Mouse (Mus musculus) myocyte (in vitro differentiated cells): ENCODE results near the gene Wdr59. TPM values are rescaled to one million over a fixed set of nuclear protein-coding genes. Genes with fewer than 3 reads are reported as not detected.
"Not testable (repeated sequence)": the region's sequence is repeated elsewhere in the genome, so short reads cannot be mapped to it uniquely, and the experiment has no call there.

Source experiments
- H3K27me3 ChIP-seq: one replicate; pipeline ENCODE4 v1.6.1; 2011; ENCODE audit not compliant: control insufficient read depth, insufficient read depth, insufficient read length
- H3K36me3 ChIP-seq: one replicate; pipeline ENCODE4 v1.6.1; 2011; ENCODE audit not compliant: control insufficient read depth, insufficient read depth
- H3K4me2 ChIP-seq: one replicate; pipeline ENCODE4 v1.6.1; 2011; ENCODE audit warnings: low read depth, control low read depth
- H3K4me3 ChIP-seq: one replicate; pipeline ENCODE4 v1.5.1; 2011; ENCODE audit warnings: mild to moderate bottlenecking, control low read depth, moderate library complexity
- H3K79me2 ChIP-seq: one replicate; pipeline ENCODE4 v1.6.1; 2011; ENCODE audit not compliant: control insufficient read depth, insufficient read depth
- H3ac ChIP-seq: one replicate; pipeline ENCODE4 v1.6.1; 2011; ENCODE audit not compliant: control insufficient read depth, insufficient read length
- CEBPB ChIP-seq: IDR thresholded peaks from 2 replicates; pipeline ENCODE4 v1.6.1; 2011; ENCODE audit warnings: mild to moderate bottlenecking, moderate library complexity; ENCODE audit not compliant: poor library complexity, insufficient read depth, severe bottlenecking
- E2F4 ChIP-seq: IDR thresholded peaks from one replicate; pipeline ENCODE4 v1.6.1; 2011; ENCODE audit warnings: mild to moderate bottlenecking, control low read depth, moderate library complexity; ENCODE audit not compliant: insufficient read depth
- MAX ChIP-seq: IDR thresholded peaks from one replicate; pipeline ENCODE4 v1.6.1; 2011; ENCODE audit warnings: low read depth, mild to moderate bottlenecking, control low read depth
- MYOD1 ChIP-seq, 3 experiments: IDR thresholded peaks; one replicate each; pipeline ENCODE4 v1.6.1; 2011; ENCODE audit warnings: control low read depth in 2 of 3, low read depth in 2 of 3, mild to moderate bottlenecking in 2 of 3, moderate library complexity in 1 of 3; ENCODE audit not compliant: insufficient read length in 2 of 3, control insufficient read depth in 1 of 3
- MYOG ChIP-seq, 3 experiments: IDR thresholded peaks; one replicate each; pipeline ENCODE4 v1.6.1; 2011; ENCODE audit warnings: control low read depth in 2 of 3, low read depth in 2 of 3, mild to moderate bottlenecking in 2 of 3; ENCODE audit not compliant: insufficient read length in 2 of 3, control insufficient read depth in 1 of 3, insufficient read depth in 1 of 3
- POLR2A ChIP-seq: IDR thresholded peaks from one replicate; pipeline ENCODE4 v1.6.1; 2011; ENCODE audit warnings: low read depth, mild to moderate bottlenecking, control low read depth, moderate library complexity; ENCODE audit not compliant: insufficient read length
- POLR2AphosphoS2 ChIP-seq: IDR thresholded peaks from one replicate; pipeline ENCODE4 v1.6.1; 2011; ENCODE audit warnings: low read depth, control low read depth; ENCODE audit not compliant: insufficient read length
- REST ChIP-seq: IDR thresholded peaks from one replicate; pipeline ENCODE4 v1.6.1; 2011; ENCODE audit warnings: mild to moderate bottlenecking, control low read depth, moderate library complexity; ENCODE audit not compliant: insufficient read depth, insufficient read length
- SRF ChIP-seq: IDR thresholded peaks from one replicate; pipeline ENCODE4 v1.6.1; 2011; ENCODE audit warnings: low read depth; ENCODE audit not compliant: control insufficient read depth, insufficient read length
- TCF12 ChIP-seq: IDR thresholded peaks from one replicate; pipeline ENCODE4 v1.6.1; 2011; ENCODE audit warnings: mild to moderate bottlenecking, control low read depth; ENCODE audit not compliant: poor library complexity, insufficient read depth, severe bottlenecking
- TCF3 ChIP-seq: IDR thresholded peaks from one replicate; pipeline ENCODE4 v1.6.1; 2011; ENCODE audit warnings: low read depth, control low read depth; ENCODE audit not compliant: insufficient read length
- polyA plus RNA-seq: library from polyadenylated mRNA; unstranded; fragments of >200 nt; fragmentation: generic; extraction: Trizol; gene quantifications from one replicate; pipeline ENCODE4 v1.2.1, GENCODE M21; 2012; ENCODE audit warnings: missing spikeins

Wdr59 gene
- polyA plus RNA-seq, 1 experiment = 10.2 TPM

GRCm38 (mm10) chr8:111512941-111513340 lies 9.0 kb downstream of the Wdr59 start:
- Histone ChIP-seq H3K4me3 (no peak overlapping the region), H3ac (no peak overlapping the region), H3K27me3 (no peaks in the 10 kb centered on the region), H3K4me2 (no peak overlapping the region), H3K36me3 (peaks cover 4% of the 10 kb centered on the region), H3K79me2 (peaks cover 30% of the 10 kb centered on the region)
- TF ChIP-seq MYOG (IDR thresholded peaks at IDR 0.05; ENCODE audit: control insufficient read depth in 1 of 3, insufficient read depth in 1 of 3, insufficient read length in 2 of 3, low read depth in 2 of 3) (no peak), MYOD1 (IDR thresholded peaks at IDR 0.05; ENCODE audit: control insufficient read depth in 1 of 3, insufficient read length in 2 of 3, low read depth in 2 of 3) (no peak), POLR2AphosphoS2 (no peak), TCF12 (no peak), TCF3 (no peak), E2F4 (no peak), SRF (no peak), REST (no peak), MAX (no peak)

DNA sequence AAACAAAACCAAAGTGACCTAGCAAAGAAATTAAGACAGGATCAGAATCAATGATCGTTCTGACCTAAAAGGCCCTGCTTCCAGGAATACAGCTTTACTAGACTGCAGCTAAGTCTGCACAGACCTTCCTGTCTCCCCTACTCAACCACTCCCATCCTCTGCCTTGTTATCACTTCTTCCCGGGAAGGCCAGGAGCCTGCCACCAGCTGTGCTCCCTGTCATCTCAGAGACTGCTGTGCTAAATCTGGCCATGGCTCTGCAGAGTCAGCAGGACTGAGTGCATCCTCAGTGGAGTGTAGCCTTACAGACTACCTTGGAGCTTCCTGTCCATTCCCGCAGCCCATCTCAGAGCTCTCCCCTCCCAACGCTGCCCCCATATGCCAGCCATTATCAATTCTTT lies 11.5 kb downstream of the Wdr59 start:
- Histone ChIP-seq H3K4me2 (no peak overlapping the region), H3K36me3 (peaks cover 4% of the 10 kb centered on the region), H3ac (no peak overlapping the region), H3K79me2 (peaks cover 31% of the 10 kb centered on the region), H3K27me3 (no peaks in the 10 kb centered on the region), H3K4me3 (no peak overlapping the region)
- TF ChIP-seq CEBPB (no peak), MYOD1 (IDR thresholded peaks at IDR 0.05; ENCODE audit: control insufficient read depth in 1 of 3, insufficient read length in 2 of 3, low read depth in 2 of 3) (peak; percentile 43 to 83 (median 62)), MYOG (IDR thresholded peaks at IDR 0.05; ENCODE audit: control insufficient read depth in 1 of 3, insufficient read depth in 1 of 3, insufficient read length in 2 of 3, low read depth in 2 of 3) (peak; percentile 40 to 83 (median 41))

DNA sequence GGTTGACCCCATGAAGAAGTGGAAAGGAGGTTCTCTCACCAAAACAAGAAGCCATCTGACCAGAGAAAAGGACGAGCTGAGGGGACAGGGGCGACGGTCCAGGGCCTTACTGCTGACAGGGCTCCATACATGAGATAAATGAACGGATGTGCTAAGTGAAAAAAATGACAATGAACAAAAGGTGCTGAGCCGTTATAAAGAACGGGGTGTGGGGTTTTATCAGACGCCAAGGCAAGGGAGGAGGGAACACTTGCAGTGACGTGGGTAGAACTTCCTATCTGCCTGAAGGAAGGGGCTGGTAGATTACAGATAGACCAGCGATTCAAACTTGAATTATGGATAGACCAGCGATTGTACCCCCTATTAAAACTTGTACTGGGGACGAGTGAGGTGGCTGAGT lies 12.6 kb downstream of the Wdr59 start:
- no peak overlapping the region for H3ac ChIP-seq
- no peak overlapping the region for H3K4me3 ChIP-seq
- no peak overlapping the region for H3K4me2 ChIP-seq
- peaks cover 4% of the 10 kb centered on the region for H3K36me3 ChIP-seq
- H3K27me3 ChIP-seq = no peaks in the 10 kb centered on the region
- peaks cover 26% of the 10 kb centered on the region for H3K79me2 ChIP-seq
- TF ChIP-seq CEBPB = no peak
- TF ChIP-seq POLR2A = no peak
- TF ChIP-seq MYOG (IDR thresholded peaks at IDR 0.05; ENCODE audit: control insufficient read depth in 1 of 3, insufficient read depth in 1 of 3, insufficient read length in 2 of 3, low read depth in 2 of 3) = no peak
- no peak for TF ChIP-seq MAX
- TF ChIP-seq MYOD1 (IDR thresholded peaks at IDR 0.05; ENCODE audit: control insufficient read depth in 1 of 3, insufficient read length in 2 of 3, low read depth in 2 of 3) = no peak
- TF ChIP-seq REST = no peak

- Histone ChIP-seq H3K36me3 (peaks cover 10% of the 10 kb centered on the region), H3K27me3 (no peaks in the 10 kb centered on the region), H3K4me2 (peak overlapping the region; percentile 48), H3K4me3 (no peak overlapping the region), H3K79me2 (peaks cover 26% of the 10 kb centered on the region), H3ac (no peak overlapping the region)
- TF ChIP-seq MYOD1 (IDR thresholded peaks at IDR 0.05; ENCODE audit: control insufficient read depth in 1 of 3, insufficient read length in 2 of 3, low read depth in 2 of 3) (no peak), E2F4 (no peak), MAX (no peak), TCF3 (no peak), MYOG (IDR thresholded peaks at IDR 0.05; ENCODE audit: control insufficient read depth in 1 of 3, insufficient read depth in 1 of 3, insufficient read length in 2 of 3, low read depth in 2 of 3) (no peak)
Measured at GRCm38 (mm10) chr8:111508566-111508965, 13.3 kb downstream of the Wdr59 start.

GRCm38 (mm10) chr8:111501724-111502464 lies 20.0 kb downstream of the Wdr59 start:
- Histone ChIP-seq H3K27me3 (no peaks in the 10 kb centered on the region), H3K79me2 (peaks cover 2% of the 10 kb centered on the region), H3K4me3 (no peak overlapping the region), H3ac (no peak overlapping the region), H3K36me3 (peaks cover 21% of the 10 kb centered on the region), H3K4me2 (no peak overlapping the region)
- TF ChIP-seq MYOD1 (IDR thresholded peaks at IDR 0.05; ENCODE audit: control insufficient read depth in 1 of 3, insufficient read length in 2 of 3, low read depth in 2 of 3) (no peak), TCF12 (no peak)

DNA sequence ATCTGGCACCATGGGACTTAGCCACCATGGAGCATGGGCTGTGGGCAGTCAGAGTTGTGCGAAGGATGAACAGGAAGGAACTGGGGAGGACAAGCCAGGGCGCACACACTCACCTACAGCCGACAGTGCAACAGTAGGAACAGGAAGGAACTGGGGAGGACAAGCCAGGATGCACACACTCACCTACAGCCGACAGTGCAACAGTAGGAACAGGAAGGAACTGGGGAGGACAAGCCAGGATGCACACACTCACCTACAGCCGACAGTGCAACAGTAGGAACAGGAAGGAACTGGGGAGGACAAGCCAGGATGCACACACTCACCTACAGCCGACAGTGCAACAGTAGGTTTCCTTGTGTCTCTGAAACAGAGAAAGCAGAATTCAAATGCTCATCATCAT lies 23.6 kb downstream of the Wdr59 start:
- peaks cover 25% of the 10 kb centered on the region for H3K36me3 ChIP-seq
- not testable (repeated sequence) for H3K4me3 ChIP-seq, H3K4me2 ChIP-seq

More for the DNA sequence above, 23.6 kb downstream of the Wdr59 start:
- not testable (repeated sequence) for H3ac ChIP-seq, H3K79me2 ChIP-seq, H3K27me3 ChIP-seq
